Mouse (Mus musculus) mouse embryonic stem cell (cell line): ENCODE results near the gene Fam129b.

ENCODE experiments used
- in situ Hi-C, 2 experiments: fragments of 300-500 bp; cut with MboI; formaldehyde crosslinking; loops; 1 replicate in 1 of 2; 3 replicates in 1 of 2; pipeline ENCODE4 v1.14.3; 2019 to 2020; ENCODE audit warnings: low sequenced_read_pairs in 2 of 2, low pct_unique_long_range_greater_than_20kb in 1 of 2, mixed read lengths in 1 of 2; ENCODE audit not compliant: unreplicated experiment in 1 of 2

Gene Fam129b

DNA sequence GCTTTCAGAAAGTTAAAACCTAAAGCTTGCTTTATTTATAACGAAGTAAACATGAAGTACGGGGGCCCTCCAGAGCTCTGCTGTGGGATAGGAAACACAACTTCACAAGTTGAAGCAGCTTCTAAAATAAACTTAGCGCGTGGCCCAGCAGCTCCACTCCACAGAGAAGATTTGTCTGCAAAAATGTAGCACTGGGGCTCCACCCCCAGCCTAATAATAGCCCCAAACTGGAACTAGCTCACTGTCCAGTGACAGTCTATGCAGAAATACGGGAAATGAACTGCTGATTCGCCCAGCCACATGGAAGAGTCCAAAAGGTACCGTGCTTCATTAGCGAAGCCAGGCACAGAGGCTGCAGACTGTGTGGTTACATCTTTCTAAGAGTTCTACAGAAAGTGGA, 93.4 kb downstream of the Fam129b start:
- in situ Hi-C loops = no loop called here

- in situ Hi-C loops = no loop called here
Measured at GRCm38 (mm10) chr2:32971235-32971634, 95.3 kb downstream of the Fam129b start.

DNA sequence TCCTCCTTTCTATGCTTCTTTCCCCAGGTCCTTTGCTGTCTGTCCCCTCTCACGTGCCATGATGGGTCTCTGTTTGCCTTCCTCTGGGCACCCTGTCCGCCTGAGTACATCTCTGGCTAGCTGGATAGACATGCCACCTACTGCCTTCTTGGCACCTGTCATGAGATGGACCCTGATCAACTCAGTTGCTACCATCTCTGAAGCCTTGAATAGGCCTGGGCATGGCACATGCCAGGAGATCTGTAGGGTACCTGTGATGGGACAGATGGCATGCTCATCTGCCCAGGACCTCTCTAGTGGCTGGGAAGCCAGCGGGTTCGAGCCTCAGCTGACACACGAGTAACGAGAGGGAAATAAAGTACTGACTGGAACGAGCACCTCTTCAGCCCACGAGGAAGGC, 98.3 kb downstream of the Fam129b start:
- in situ Hi-C loops = no loop called here
